Mouse (Mus musculus): ENCODE data around the gene Flnc. TPM values are rescaled to one million over a fixed set of nuclear protein-coding genes. Genes with fewer than 3 reads are reported as not detected.
A peak's percentile ranks its signal among the peaks of the same experiment; 100 is the strongest.

The Flnc gene
- polyA plus RNA-seq, 1 experiment from 2014 or later = 42.5 TPM

GRCm38 (mm10) chr6:29450667-29451066 lies 17.6 kb downstream of the Flnc start:
- Histone ChIP-seq H3K4me3 (ENCODE audit: low read depth, low read length) (no peak overlapping the region), H3K4me1 (ENCODE audit: control insufficient read depth, insufficient read depth, low read length) (no peaks in the 10 kb centered on the region), H3K9ac (ENCODE audit: low read depth, low read length) (no peak overlapping the region), H3K36me3 (ENCODE audit: control insufficient read depth, insufficient read depth, low read length) (peaks cover 40% of the 10 kb centered on the region), H3K27me3 (ENCODE audit: control insufficient read depth, insufficient read depth, low read length) (no peaks in the 10 kb centered on the region), H3K4me2 (no peak overlapping the region), H3K9me3 (replicated peaks; ENCODE audit: control insufficient read depth, low read length) (no peaks in the 10 kb centered on the region), H3K27ac (ENCODE audit: low read depth, low read length) (no peak overlapping the region)
- no peak for ATAC-seq (replicated peaks; ENCODE audit: insufficient number of reproducible peaks, low FRiP score, low TSS enrichment)
- WGBS (ENCODE audit: insufficient replicate concordance) = 94% methylated on average over 6 of the region's 6 CpGs

- no peak overlapping the region for H3K27ac ChIP-seq (ENCODE audit: low read depth, low read length)
- H3K4me3 ChIP-seq (ENCODE audit: low read depth, low read length) = no peak overlapping the region
- no peak for ATAC-seq (replicated peaks; ENCODE audit: insufficient number of reproducible peaks, low FRiP score, low TSS enrichment)
- peaks cover 25% of the 10 kb centered on the region for H3K36me3 ChIP-seq (ENCODE audit: control insufficient read depth, insufficient read depth, low read length)
- H3K9me3 ChIP-seq (replicated peaks; ENCODE audit: control insufficient read depth, low read length) = no peaks in the 10 kb centered on the region
- 61% methylated on average over 7 of the region's 7 CpGs for WGBS (ENCODE audit: insufficient replicate concordance)
- no peak overlapping the region for H3K9ac ChIP-seq (ENCODE audit: low read depth, low read length)
- H3K4me2 ChIP-seq = no peak overlapping the region
- no peaks in the 10 kb centered on the region for H3K27me3 ChIP-seq (ENCODE audit: control insufficient read depth, insufficient read depth, low read length)
- no peaks in the 10 kb centered on the region for H3K4me1 ChIP-seq (ENCODE audit: control insufficient read depth, insufficient read depth, low read length)
Measured at GRCm38 (mm10) chr6:29461502-29461901, 28.4 kb downstream of the Flnc start.

- Histone ChIP-seq H3K4me2 (no peak overlapping the region), H3K27me3 (ENCODE audit: control insufficient read depth, insufficient read depth, low read length) (no peaks in the 10 kb centered on the region), H3K4me1 (ENCODE audit: control insufficient read depth, insufficient read depth, low read length) (peaks cover under 1% of the 10 kb centered on the region; the same call in 1 of the 2 replicates), H3K36me3 (ENCODE audit: control insufficient read depth, insufficient read depth, low read length) (peaks cover 15% of the 10 kb centered on the region), H3K9ac (ENCODE audit: low read depth, low read length) (no peak overlapping the region), H3K27ac (ENCODE audit: low read depth, low read length) (no peak overlapping the region), H3K9me3 (replicated peaks; ENCODE audit: control insufficient read depth, low read length) (no peaks in the 10 kb centered on the region), H3K4me3 (ENCODE audit: low read depth, low read length) (no peak overlapping the region)
- WGBS (ENCODE audit: insufficient replicate concordance) = 72% methylated on average over 3 of the region's 3 CpGs
- ATAC-seq (replicated peaks; ENCODE audit: insufficient number of reproducible peaks, low FRiP score, low TSS enrichment) = no peak
Measured at GRCm38 (mm10) chr6:29463388-29463787, 30.3 kb downstream of the Flnc start.

- H3K27me3 ChIP-seq (ENCODE audit: control insufficient read depth, insufficient read depth, low read length) = no peaks in the 10 kb centered on the region
- H3K9me3 ChIP-seq (replicated peaks; ENCODE audit: control insufficient read depth, low read length) = no peaks in the 10 kb centered on the region
- H3K4me3 ChIP-seq (ENCODE audit: low read depth, low read length) = peak within 1 kb of the TSS; percentile 70
- peak within 1 kb of the TSS; percentile 78 for H3K9ac ChIP-seq (ENCODE audit: low read depth, low read length)
- peak; percentile 88 for ATAC-seq (replicated peaks; ENCODE audit: insufficient number of reproducible peaks, low FRiP score, low TSS enrichment)
- WGBS (ENCODE audit: insufficient replicate concordance) = under 1% methylated on average over 39 of the region's 39 CpGs
- H3K4me1 ChIP-seq (ENCODE audit: control insufficient read depth, insufficient read depth, low read length) = peaks cover 6% of the 10 kb centered on the region; the same call in 1 of the 2 replicates
- H3K27ac ChIP-seq (ENCODE audit: low read depth, low read length) = no peak within 1 kb of the TSS; the same call in 1 of the 2 replicates
- peaks cover 10% of the 10 kb centered on the region for H3K36me3 ChIP-seq (ENCODE audit: control insufficient read depth, insufficient read depth, low read length)
- H3K4me2 ChIP-seq = peak within 1 kb of the TSS; percentile 82
Measured at GRCm38 (mm10) chr6:29467583-29468354, 34.7 kb downstream of the Flnc start, which contains the start of gene Atp6v1f. Gene Atp6v1f, plus strand, starts transcription at chr6:29467718.

- peaks cover 10% of the 10 kb centered on the region for H3K36me3 ChIP-seq (ENCODE audit: control insufficient read depth, insufficient read depth, low read length)
- H3K27me3 ChIP-seq (ENCODE audit: control insufficient read depth, insufficient read depth, low read length) = no peaks in the 10 kb centered on the region
- ATAC-seq (replicated peaks; ENCODE audit: insufficient number of reproducible peaks, low FRiP score, low TSS enrichment) = no peak
- peak overlapping the region; percentile 70; the same call in 1 of the 2 replicates for H3K4me3 ChIP-seq (ENCODE audit: low read depth, low read length)
- no peak overlapping the region for H3K9ac ChIP-seq (ENCODE audit: low read depth, low read length)
- 85% methylated on average over 3 of the region's 3 CpGs for WGBS (ENCODE audit: insufficient replicate concordance)
- no peak overlapping the region for H3K27ac ChIP-seq (ENCODE audit: low read depth, low read length)
- H3K9me3 ChIP-seq (replicated peaks; ENCODE audit: control insufficient read depth, low read length) = no peaks in the 10 kb centered on the region
- H3K4me2 ChIP-seq = peak overlapping the region; percentile 82
- peaks cover 6% of the 10 kb centered on the region; the same call in 1 of the 2 replicates for H3K4me1 ChIP-seq (ENCODE audit: control insufficient read depth, insufficient read depth, low read length)
Measured at GRCm38 (mm10) chr6:29468851-29469250, 35.8 kb downstream of the Flnc start.

GRCm38 (mm10) chr6:29471137-29471536 lies 38.1 kb downstream of the Flnc start, which contains the start of gene Atp6v1fnb:
Gene Atp6v1fnb, plus strand, starts transcription at chr6:29471437.
- ATAC-seq (replicated peaks; ENCODE audit: insufficient number of reproducible peaks, low FRiP score, low TSS enrichment) = no peak
- WGBS (ENCODE audit: insufficient replicate concordance) = 90% methylated on average over 4 of the region's 4 CpGs
- no peak within 1 kb of the TSS for H3K4me2 ChIP-seq

GRCm38 (mm10) chr6:29473941-29474691 lies 41.1 kb downstream of the Flnc start:
- H3K9me3 ChIP-seq (replicated peaks; ENCODE audit: control insufficient read depth, low read length) = no peaks in the 10 kb centered on the region
- peaks cover 9% of the 10 kb centered on the region for H3K4me1 ChIP-seq (ENCODE audit: control insufficient read depth, insufficient read depth, low read length)
- peaks cover 10% of the 10 kb centered on the region for H3K36me3 ChIP-seq (ENCODE audit: control insufficient read depth, insufficient read depth, low read length)
- 0 out of 2 replicates have a peak overlapping the region, but pooled peaks have one; percentile 59 for H3K27ac ChIP-seq (ENCODE audit: low read depth, low read length)
- H3K4me3 ChIP-seq (ENCODE audit: low read depth, low read length) = peak overlapping the region; percentile 55
- peak; percentile 91 for ATAC-seq (replicated peaks; ENCODE audit: insufficient number of reproducible peaks, low FRiP score, low TSS enrichment)
- H3K27me3 ChIP-seq (ENCODE audit: control insufficient read depth, insufficient read depth, low read length) = no peaks in the 10 kb centered on the region
- 2% methylated on average over 33 of the region's 33 CpGs for WGBS (ENCODE audit: insufficient replicate concordance)
- peak overlapping the region; percentile 91 for H3K4me2 ChIP-seq
- peak overlapping the region; percentile 72 for H3K9ac ChIP-seq (ENCODE audit: low read depth, low read length)

More at GRCm38 (mm10) chr6:29471137-29471536, 38.1 kb downstream of the Flnc start, which contains the start of gene Atp6v1fnb:
- H3K36me3 ChIP-seq (ENCODE audit: control insufficient read depth, insufficient read depth, low read length) = peaks cover 10% of the 10 kb centered on the region
- H3K9ac ChIP-seq (ENCODE audit: low read depth, low read length) = no peak within 1 kb of the TSS
- H3K27ac ChIP-seq (ENCODE audit: low read depth, low read length) = no peak within 1 kb of the TSS
- H3K4me3 ChIP-seq (ENCODE audit: low read depth, low read length) = no peak within 1 kb of the TSS
- H3K27me3 ChIP-seq (ENCODE audit: control insufficient read depth, insufficient read depth, low read length) = no peaks in the 10 kb centered on the region
- H3K4me1 ChIP-seq (ENCODE audit: control insufficient read depth, insufficient read depth, low read length) = peaks cover 15% of the 10 kb centered on the region
- H3K9me3 ChIP-seq (replicated peaks; ENCODE audit: control insufficient read depth, low read length) = no peaks in the 10 kb centered on the region

- peak overlapping the region; percentile 72 for H3K9ac ChIP-seq (ENCODE audit: low read depth, low read length)
- 48% methylated on average over 2 of the region's 2 CpGs for WGBS (ENCODE audit: insufficient replicate concordance)
Measured at GRCm38 (mm10) chr6:29474736-29475135, 41.7 kb downstream of the Flnc start.

More at GRCm38 (mm10) chr6:29474736-29475135, 41.7 kb downstream of the Flnc start:
- H3K36me3 ChIP-seq (ENCODE audit: control insufficient read depth, insufficient read depth, low read length) = peaks cover 10% of the 10 kb centered on the region
- no peaks in the 10 kb centered on the region for H3K27me3 ChIP-seq (ENCODE audit: control insufficient read depth, insufficient read depth, low read length)
- no peak overlapping the region for H3K4me3 ChIP-seq (ENCODE audit: low read depth, low read length)
- H3K4me2 ChIP-seq = peak overlapping the region; percentile 91
- peaks cover 9% of the 10 kb centered on the region for H3K4me1 ChIP-seq (ENCODE audit: control insufficient read depth, insufficient read depth, low read length)
- H3K9me3 ChIP-seq (replicated peaks; ENCODE audit: control insufficient read depth, low read length) = no peaks in the 10 kb centered on the region
- peak overlapping the region; percentile 17; the same call in 1 of the 2 replicates for H3K27ac ChIP-seq (ENCODE audit: low read depth, low read length)
- no peak for ATAC-seq (replicated peaks; ENCODE audit: insufficient number of reproducible peaks, low FRiP score, low TSS enrichment)
